Mouse (Mus musculus) kidney, adult 2 months (tissue): ENCODE measurements at regions not wholly inside any gene's neighbourhood (a gene's known extent, or its start where the extent isn't known, plus 50 kb on each side); places are given as distances from the start of the nearest gene placed in this dataset.
A peak's percentile ranks its signal among the peaks of the same experiment; 100 is the strongest.

Source experiments
- DNase-seq: peaks from one replicate; pipeline ENCODE4 v3.0.0; 2021
- H3K27ac ChIP-seq: fragments of 200-500 bp; 2 replicates; pipeline ENCODE4 v1.5.1; 2012; ENCODE audit warnings: low read depth, low read length, control low read depth, inconsistent platforms; ENCODE audit not compliant: insufficient read depth
- H3K27me3 ChIP-seq: fragments of 200-500 bp; replicated peaks from 2 replicates; pipeline ENCODE4 v1.6.1; 2012; ENCODE audit warnings: mild to moderate bottlenecking, moderate library complexity, low read length, inconsistent platforms; ENCODE audit not compliant: control insufficient read depth, insufficient read depth
- H3K36me3 ChIP-seq: fragments of 200-500 bp; 2 replicates; pipeline ENCODE4 v1.6.1; 2012; ENCODE audit warnings: mild to moderate bottlenecking, moderate library complexity, low read length, inconsistent platforms; ENCODE audit not compliant: control insufficient read depth, insufficient read depth
- H3K4me1 ChIP-seq: fragments of 200-500 bp; 2 replicates; pipeline ENCODE4 v1.6.1; 2011; ENCODE audit warnings: low read length; ENCODE audit not compliant: control insufficient read depth, insufficient read depth
- H3K4me3 ChIP-seq: fragments of 200-500 bp; 2 replicates; pipeline ENCODE4 v1.5.1; 2011; ENCODE audit warnings: mild to moderate bottlenecking, low read depth, low read length, control low read depth; ENCODE audit not compliant: insufficient read depth
- CTCF ChIP-seq: fragments of 200-500 bp; conservative IDR thresholded peaks from 2 replicates; pipeline ENCODE4 v1.5.1; 2011; ENCODE audit warnings: low read depth, mild to moderate bottlenecking, control low read depth, low read length, moderate library complexity, mixed read lengths; ENCODE audit not compliant: insufficient read depth, insufficient read length
- POLR2A ChIP-seq: fragments of 200-500 bp; IDR thresholded peaks from one replicate; pipeline ENCODE4 v1.6.1; 2011; ENCODE audit warnings: low read depth, low read length, control low read depth
- whole genome bisulfite sequencing: fragments of 180-500 bp; shearing (Covaris S2); methylation state at CpG from one replicate; pipeline ENCODE4 v1.1.7; 2018; 5-methylcytosine and 5-hydroxymethylcytosine counted together

GRCm38 (mm10) chr15:7493126-7493669 is 95.0 kb upstream of the Egflam start:
- no peak for TF ChIP-seq POLR2A
- TF ChIP-seq CTCF: no peak
- no peak overlapping the region for H3K27ac ChIP-seq
- DNase-seq: no peak
- no peaks in the 10 kb centered on the region for H3K36me3 ChIP-seq
- no peaks in the 10 kb centered on the region for H3K4me1 ChIP-seq
- WGBS: 74% methylated on average over 10 of the region's 10 CpGs
- H3K27me3 ChIP-seq: no peaks in the 10 kb centered on the region
- no peak overlapping the region for H3K4me3 ChIP-seq

DNA sequence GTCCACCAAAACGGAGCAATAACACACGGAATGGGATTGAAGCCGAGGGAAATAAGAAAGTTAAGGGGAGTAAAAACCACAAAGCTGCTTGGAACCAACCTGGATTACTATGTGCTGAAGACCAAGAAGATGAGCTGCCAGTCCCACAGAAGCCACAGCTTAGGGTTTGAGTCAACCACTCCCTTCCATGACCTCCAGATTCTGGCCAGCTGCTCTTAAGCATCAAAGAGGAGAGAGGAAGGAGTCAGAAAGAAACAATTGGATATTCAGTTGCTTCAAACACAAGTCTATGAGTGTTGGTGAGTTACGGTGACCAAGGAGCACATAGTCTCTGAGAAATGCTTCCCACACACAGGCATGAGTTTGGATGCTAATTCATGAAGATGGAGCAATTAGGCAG is 99.7 kb upstream of the Egflam start:
- WGBS: 95% methylated on average over 4 of the region's 4 CpGs
- no peak overlapping the region for H3K4me3 ChIP-seq
- DNase-seq: no peak
- H3K4me1 ChIP-seq: no peaks in the 10 kb centered on the region
- TF ChIP-seq CTCF (no peak), POLR2A (no peak)
- no peaks in the 10 kb centered on the region for H3K27me3 ChIP-seq
- H3K36me3 ChIP-seq: no peaks in the 10 kb centered on the region
- H3K27ac ChIP-seq: no peak overlapping the region

DNA sequence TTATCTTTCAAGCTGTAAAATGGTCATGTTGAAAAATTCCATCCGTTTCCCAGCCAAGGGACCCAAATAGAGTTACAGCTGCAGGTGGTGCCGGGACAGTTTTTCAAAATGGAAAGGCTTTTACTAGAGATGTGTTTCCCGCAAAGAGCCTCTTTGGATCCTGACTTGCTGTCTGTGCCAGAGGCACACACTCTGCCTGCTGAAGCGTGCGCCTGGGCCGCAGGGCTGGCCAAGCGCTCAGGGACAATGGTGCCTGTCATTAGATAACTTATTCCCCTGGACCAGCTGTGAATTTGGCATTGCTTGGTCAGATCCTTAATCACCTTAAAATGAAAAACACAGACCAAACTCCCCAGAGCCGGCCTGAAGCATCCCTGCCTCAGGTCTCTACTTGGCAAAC is 110.3 kb upstream of the Egflam start:
- Histone ChIP-seq H3K27me3 (no peaks in the 10 kb centered on the region), H3K4me1 (no peaks in the 10 kb centered on the region), H3K4me3 (no peak overlapping the region), H3K36me3 (no peaks in the 10 kb centered on the region), H3K27ac (no peak overlapping the region)
- TF ChIP-seq CTCF (no peak), POLR2A (no peak)
- DNase-seq: no peak
- 44% methylated on average over 8 of the region's 8 CpGs for WGBS

- Histone ChIP-seq H3K27me3 (no peaks in the 10 kb centered on the region), H3K4me3 (no peak overlapping the region), H3K27ac (no peak overlapping the region), H3K36me3 (no peaks in the 10 kb centered on the region), H3K4me1 (no peaks in the 10 kb centered on the region)
- DNase-seq: no peak
- 76% methylated on average over 13 of the region's 13 CpGs for WGBS
- TF ChIP-seq POLR2A (no peak), CTCF (no peak)
Measured at GRCm38 (mm10) chr15:7514743-7515273, 116.6 kb upstream of the Egflam start.

DNA sequence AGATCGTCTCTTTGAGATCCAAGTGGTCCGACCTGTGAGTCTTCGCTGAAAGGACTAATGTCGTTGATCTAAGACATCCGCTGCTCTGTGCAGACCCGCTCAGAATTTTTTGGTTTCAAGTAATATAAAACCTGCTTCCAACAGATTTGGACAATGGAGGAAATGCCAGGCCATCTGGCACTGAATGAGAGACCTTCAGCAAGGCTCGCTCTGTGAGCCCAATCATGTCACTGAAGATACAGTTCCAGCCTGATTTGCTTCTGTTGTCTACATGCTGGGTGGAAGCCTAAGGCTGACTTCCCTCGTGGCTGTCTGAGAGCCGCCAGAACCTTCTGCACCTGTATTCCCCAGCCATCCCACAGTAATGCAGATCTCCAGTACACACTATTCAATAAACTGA is 123.4 kb upstream of the Egflam start:
- Histone ChIP-seq H3K27ac (no peak overlapping the region), H3K4me1 (no peaks in the 10 kb centered on the region), H3K4me3 (no peak overlapping the region), H3K27me3 (no peaks in the 10 kb centered on the region), H3K36me3 (no peaks in the 10 kb centered on the region)
- TF ChIP-seq CTCF (no peak), POLR2A (no peak)
- no peak for DNase-seq
- WGBS: 59% methylated on average over 9 of the region's 9 CpGs

- WGBS: 57% methylated on average over 14 of the region's 14 CpGs
- TF ChIP-seq POLR2A (no peak), CTCF (no peak)
- no peak overlapping the region for H3K27ac ChIP-seq
- no peaks in the 10 kb centered on the region for H3K4me1 ChIP-seq
- no peak overlapping the region for H3K4me3 ChIP-seq
- H3K36me3 ChIP-seq: no peaks in the 10 kb centered on the region
- no peak for DNase-seq
- no peaks in the 10 kb centered on the region for H3K27me3 ChIP-seq
Measured at GRCm38 (mm10) chr15:7522902-7523786, 124.9 kb upstream of the Egflam start.

DNA sequence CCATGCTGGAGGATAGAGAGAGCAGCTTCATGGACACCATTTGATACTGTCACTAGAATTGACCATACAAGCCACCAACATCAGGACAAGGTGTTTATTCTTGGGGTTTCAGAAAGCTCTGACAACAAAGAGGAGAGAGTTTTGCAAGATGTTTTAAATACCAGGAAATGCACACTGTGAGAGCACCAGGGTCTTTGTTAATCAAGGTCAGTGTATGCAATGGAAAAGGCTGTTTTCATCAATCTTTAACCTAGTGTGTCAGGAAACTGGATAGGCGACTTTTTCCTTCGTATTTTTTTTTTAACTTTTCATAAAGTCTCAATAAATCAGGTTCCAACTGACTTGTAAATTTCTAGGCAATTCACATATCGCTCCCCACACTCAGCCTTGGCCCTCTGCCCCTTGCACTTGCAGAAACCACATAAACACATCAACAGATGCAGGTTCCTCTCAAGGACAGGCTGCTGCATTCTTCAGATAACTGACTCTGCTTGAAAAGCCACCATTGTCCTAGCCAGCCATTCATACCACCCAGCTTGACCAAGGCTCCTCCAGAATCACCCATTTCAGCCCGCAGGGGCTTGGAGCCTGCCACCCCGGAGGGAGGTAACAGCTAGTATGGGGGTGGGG is 132.9 kb upstream of the Egflam start:
- Histone ChIP-seq H3K27ac (peak overlapping the region; percentile 43; the same call in 1 of the 2 replicates), H3K4me1 (no peaks in the 10 kb centered on the region; the same call in 1 of the 2 replicates), H3K27me3 (no peaks in the 10 kb centered on the region), H3K4me3 (no peak overlapping the region), H3K36me3 (no peaks in the 10 kb centered on the region)
- WGBS: 8% methylated on average over 5 of the region's 5 CpGs
- TF ChIP-seq POLR2A (no peak), CTCF (no peak)
- peak; percentile 14 for DNase-seq
